Mouse (Mus musculus) neural tube, embryonic 13.5 days (tissue): ENCODE measurements at regions not wholly inside any gene's neighbourhood (a gene's known extent, or its start where the extent isn't known, plus 50 kb on each side); places are given as distances from the start of the nearest gene placed in this dataset.

ENCODE experiments used
- ATAC-seq: fragments of 200-750 bp; cut with Nextera tagmentation; 2 replicates; pipeline ENCODE4 v1.8.0; 2017; ENCODE audit warnings: low read depth, mild to moderate bottlenecking, moderate TSS enrichment, moderate library complexity
- H3K27ac ChIP-seq: fragments of 300-500 bp; sonication (generic); replicated peaks from 2 replicates; pipeline ENCODE4 v1.5.1; 2015; ENCODE audit warnings: moderate library complexity, mild to moderate bottlenecking, inconsistent platforms
- H3K27me3 ChIP-seq: fragments of 300-500 bp; sonication (generic); 2 replicates; pipeline ENCODE4 v1.6.1; 2015; ENCODE audit warnings: mild to moderate bottlenecking, inconsistent platforms
- H3K36me3 ChIP-seq: fragments of 300-500 bp; sonication (generic); 2 replicates; pipeline ENCODE4 v1.6.1; 2015; ENCODE audit warnings: mild to moderate bottlenecking, inconsistent platforms
- H3K4me1 ChIP-seq: fragments of 300-500 bp; sonication (generic); replicated peaks from 2 replicates; pipeline ENCODE4 v1.6.1; 2015; ENCODE audit warnings: inconsistent platforms
- H3K4me2 ChIP-seq: fragments of 300-500 bp; sonication (generic); 2 replicates; pipeline ENCODE4 v1.6.1; 2015; ENCODE audit warnings: inconsistent platforms, mild to moderate bottlenecking, moderate library complexity
- H3K4me3 ChIP-seq: fragments of 300-500 bp; sonication (generic); 2 replicates; pipeline ENCODE4 v1.5.1; 2015; ENCODE audit warnings: mild to moderate bottlenecking, inconsistent platforms
- H3K9ac ChIP-seq: fragments of 300-500 bp; sonication (generic); 2 replicates; pipeline ENCODE4 v1.6.1; 2015; ENCODE audit warnings: moderate library complexity, mild to moderate bottlenecking, inconsistent platforms
- H3K9me3 ChIP-seq: fragments of 300-500 bp; sonication (generic); 2 replicates; pipeline ENCODE4 v1.6.1; 2016; ENCODE audit warnings: inconsistent platforms
- WGBS: fragments of 180-500 bp; shearing (Covaris S2); methylation state at CpG from one replicate; pipeline ENCODE4 v1.1.7; 2015; 5-methylcytosine and 5-hydroxymethylcytosine counted together

- ATAC-seq: no peak
- H3K4me3 ChIP-seq: no peak overlapping the region
- no peak overlapping the region for H3K27ac ChIP-seq
- 66% methylated on average over 10 of the region's 10 CpGs for WGBS
- H3K9me3 ChIP-seq: no peaks in the 10 kb centered on the region
- H3K36me3 ChIP-seq: no peaks in the 10 kb centered on the region
- H3K27me3 ChIP-seq: no peaks in the 10 kb centered on the region
- 0 out of 2 replicates have a peak, but pooled peaks cover 5% of the 10 kb centered on the region for H3K4me1 ChIP-seq
- no peak overlapping the region for H3K4me2 ChIP-seq
- no peak overlapping the region for H3K9ac ChIP-seq
Observed at GRCm38 (mm10) chr16:78067532-78068118, 233.7 kb upstream of the Cxadr start.

GRCm38 (mm10) chr16:78060516-78060915, 240.8 kb upstream of the Cxadr start:
- Histone ChIP-seq H3K36me3 (no peaks in the 10 kb centered on the region), H3K4me1 (0 out of 2 replicates have a peak, but pooled peaks cover 5% of the 10 kb centered on the region), H3K27me3 (no peaks in the 10 kb centered on the region), H3K4me3 (no peak overlapping the region), H3K9me3 (no peaks in the 10 kb centered on the region), H3K27ac (no peak overlapping the region), H3K4me2 (no peak overlapping the region), H3K9ac (no peak overlapping the region)
- 93% methylated on average over 6 of the region's 6 CpGs for WGBS
- ATAC-seq: no peak

GRCm38 (mm10) chr16:78057549-78057948, 243.7 kb upstream of the Cxadr start:
- Histone ChIP-seq H3K27me3 (no peaks in the 10 kb centered on the region), H3K27ac (no peak overlapping the region), H3K9me3 (no peaks in the 10 kb centered on the region), H3K4me2 (no peak overlapping the region), H3K4me1 (0 out of 2 replicates have a peak, but pooled peaks cover under 1% of the 10 kb centered on the region), H3K4me3 (no peak overlapping the region), H3K36me3 (no peaks in the 10 kb centered on the region), H3K9ac (no peak overlapping the region)
- ATAC-seq: no peak
- WGBS: 69% methylated on average over 3 of the region's 3 CpGs

GRCm38 (mm10) chr16:78052133-78052532, 249.2 kb upstream of the Cxadr start:
- H3K4me3 ChIP-seq: no peak overlapping the region
- no peak overlapping the region for H3K27ac ChIP-seq
- no peak overlapping the region for H3K4me2 ChIP-seq
- H3K36me3 ChIP-seq: no peaks in the 10 kb centered on the region
- H3K9ac ChIP-seq: no peak overlapping the region
- no peaks in the 10 kb centered on the region for H3K9me3 ChIP-seq
- no peak for ATAC-seq
- no peaks in the 10 kb centered on the region for H3K27me3 ChIP-seq
- whole genome bisulfite sequencing: 27% methylated on average over 7 of the region's 7 CpGs
- H3K4me1 ChIP-seq: peaks cover 12% of the 10 kb centered on the region; the same call in 1 of the 2 replicates

GRCm38 (mm10) chr16:78040149-78040920, 261.0 kb upstream of the Cxadr start:
- H3K9me3 ChIP-seq: no peaks in the 10 kb centered on the region
- H3K9ac ChIP-seq: no peak overlapping the region
- no peak overlapping the region for H3K27ac ChIP-seq
- no peaks in the 10 kb centered on the region for H3K36me3 ChIP-seq
- no peak overlapping the region for H3K4me2 ChIP-seq
- no peak overlapping the region for H3K4me3 ChIP-seq
- no peaks in the 10 kb centered on the region for H3K4me1 ChIP-seq
- ATAC-seq: no peak
- no peaks in the 10 kb centered on the region for H3K27me3 ChIP-seq
- WGBS: 63% methylated on average over 4 of the region's 4 CpGs

GRCm38 (mm10) chr16:78019605-78020285, 281.5 kb upstream of the Cxadr start:
- 51% methylated on average over 8 of the region's 8 CpGs for WGBS
- H3K9ac ChIP-seq: no peak overlapping the region
- H3K9me3 ChIP-seq: no peaks in the 10 kb centered on the region
- ATAC-seq: peak; percentile 50; the same call in 1 of the 2 replicates
- peaks cover 9% of the 10 kb centered on the region for H3K4me1 ChIP-seq
- peak overlapping the region; percentile 20; the same call in 1 of the 2 replicates for H3K4me2 ChIP-seq
- peak overlapping the region; percentile 59; the same call in 1 of the 2 replicates for H3K27ac ChIP-seq
- no peaks in the 10 kb centered on the region for H3K27me3 ChIP-seq
- no peak overlapping the region for H3K4me3 ChIP-seq
- no peaks in the 10 kb centered on the region for H3K36me3 ChIP-seq

GRCm38 (mm10) chr16:78015401-78015800, 285.9 kb upstream of the Cxadr start:
- no peak overlapping the region for H3K4me2 ChIP-seq
- H3K9ac ChIP-seq: no peak overlapping the region
- no peaks in the 10 kb centered on the region for H3K36me3 ChIP-seq
- ATAC-seq: no peak
- peaks cover 9% of the 10 kb centered on the region for H3K4me1 ChIP-seq
- WGBS: 78% methylated on average over 2 of the region's 2 CpGs
- no peak overlapping the region for H3K4me3 ChIP-seq
- H3K27ac ChIP-seq: no peak overlapping the region
- H3K9me3 ChIP-seq: no peaks in the 10 kb centered on the region
- no peaks in the 10 kb centered on the region for H3K27me3 ChIP-seq

- no peaks in the 10 kb centered on the region for H3K36me3 ChIP-seq
- H3K27ac ChIP-seq: no peak overlapping the region
- no peaks in the 10 kb centered on the region for H3K4me1 ChIP-seq
- no peak overlapping the region for H3K4me2 ChIP-seq
- no peaks in the 10 kb centered on the region for H3K27me3 ChIP-seq
- WGBS: 77% methylated on average over 5 of the region's 5 CpGs
- ATAC-seq: no peak
- H3K4me3 ChIP-seq: no peak overlapping the region
- no peak overlapping the region for H3K9ac ChIP-seq
- no peaks in the 10 kb centered on the region for H3K9me3 ChIP-seq
Observed at GRCm38 (mm10) chr16:78013049-78013819, 288.1 kb upstream of the Cxadr start.

GRCm38 (mm10) chr16:78004016-78004415, 297.3 kb upstream of the Cxadr start:
- no peak for ATAC-seq
- 78% methylated on average over 5 of the region's 5 CpGs for WGBS

GRCm38 (mm10) chr16:77992986-77993385, 308.3 kb upstream of the Cxadr start:
- H3K27me3 ChIP-seq: no peaks in the 10 kb centered on the region
- ATAC-seq: no peak
- no peaks in the 10 kb centered on the region for H3K4me1 ChIP-seq
- no peak overlapping the region for H3K4me3 ChIP-seq
- WGBS: 72% methylated on average over 4 of the region's 4 CpGs
- H3K27ac ChIP-seq: no peak overlapping the region
- no peak overlapping the region for H3K4me2 ChIP-seq
- H3K9ac ChIP-seq: no peak overlapping the region
- H3K36me3 ChIP-seq: no peaks in the 10 kb centered on the region
- H3K9me3 ChIP-seq: 0 out of 2 replicates have a peak, but pooled peaks cover 6% of the 10 kb centered on the region

More at GRCm38 (mm10) chr16:78004016-78004415, 297.3 kb upstream of the Cxadr start:
- no peaks in the 10 kb centered on the region for H3K9me3 ChIP-seq
- H3K9ac ChIP-seq: no peak overlapping the region
- H3K4me3 ChIP-seq: no peak overlapping the region
- H3K4me2 ChIP-seq: no peak overlapping the region
- no peaks in the 10 kb centered on the region for H3K36me3 ChIP-seq
- H3K27ac ChIP-seq: no peak overlapping the region
- H3K4me1 ChIP-seq: no peaks in the 10 kb centered on the region
- no peaks in the 10 kb centered on the region for H3K27me3 ChIP-seq

- ATAC-seq: no peak
- H3K4me3 ChIP-seq: no peak overlapping the region
- H3K27ac ChIP-seq: no peak overlapping the region
- no peaks in the 10 kb centered on the region for H3K27me3 ChIP-seq
- WGBS: 90% methylated on average over 4 of the region's 4 CpGs
- H3K4me2 ChIP-seq: no peak overlapping the region
- no peaks in the 10 kb centered on the region for H3K36me3 ChIP-seq
- 0 out of 2 replicates have a peak, but pooled peaks cover 6% of the 10 kb centered on the region for H3K4me1 ChIP-seq
- H3K9ac ChIP-seq: no peak overlapping the region
- 0 out of 2 replicates have a peak, but pooled peaks cover 6% of the 10 kb centered on the region for H3K9me3 ChIP-seq
Observed at GRCm38 (mm10) chr16:77989791-77990325, 311.4 kb upstream of the Cxadr start.
